Mouse (Mus musculus): ENCODE results near the gene Fndc4.

Gene Fndc4

DNA sequence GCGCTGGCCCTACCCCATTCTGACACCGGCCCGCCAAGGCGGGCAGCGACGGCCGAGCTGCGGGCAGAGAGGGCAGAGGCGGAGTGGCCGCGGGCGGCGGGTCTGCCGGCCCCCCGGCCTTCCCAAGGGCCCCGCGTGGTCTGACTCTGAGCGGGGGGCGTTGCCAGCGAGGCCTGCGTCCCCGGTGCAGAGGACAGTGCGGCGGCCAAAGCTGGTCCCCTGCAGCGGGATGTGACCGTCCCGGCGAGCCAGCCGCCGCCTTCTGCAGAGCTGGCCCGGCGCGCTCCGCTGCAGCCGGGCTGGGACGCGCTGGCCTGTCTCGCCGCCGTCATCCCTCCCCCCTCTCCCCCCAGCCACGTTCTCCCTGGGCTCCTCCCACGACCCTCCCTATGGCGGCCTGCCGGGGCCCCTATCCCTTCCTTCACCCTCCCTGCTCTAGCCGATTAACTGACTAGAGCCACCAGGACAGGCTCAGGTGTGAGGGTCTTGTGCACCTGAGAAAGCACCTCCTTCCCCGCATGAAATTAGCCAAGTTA lies at the start of gene Fndc4:
Gene Fndc4, minus strand, starts transcription at position 475 of the 536 bp plus-strand sequence.
- DNase-seq = peak; percentile 47

DNA sequence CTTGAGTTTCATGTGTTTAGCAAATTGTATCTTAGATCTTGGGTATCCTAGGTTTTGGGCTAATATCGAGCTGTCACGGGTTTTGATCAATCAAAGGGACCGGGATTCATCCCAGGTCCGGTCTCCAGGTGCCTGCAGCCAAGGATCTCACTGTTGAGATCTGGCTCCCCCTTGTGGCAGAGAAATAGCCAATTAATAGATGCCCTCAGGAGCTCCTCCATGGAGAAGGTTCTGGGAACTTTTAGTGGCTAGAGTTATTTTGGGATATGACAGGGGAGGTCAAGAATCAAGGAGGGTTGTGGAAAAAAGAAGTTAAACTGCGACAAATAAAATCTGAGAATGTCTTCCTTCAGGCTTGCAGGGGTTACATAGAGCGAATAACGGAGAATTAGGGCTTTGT lies 32.4 kb upstream of the Fndc4 start:
- DNase-seq = peak; percentile 46

GRCm38 (mm10) chr5:31326850-31327249 lies 31.0 kb upstream of the Fndc4 start:
- no peak for DNase-seq

DNA sequence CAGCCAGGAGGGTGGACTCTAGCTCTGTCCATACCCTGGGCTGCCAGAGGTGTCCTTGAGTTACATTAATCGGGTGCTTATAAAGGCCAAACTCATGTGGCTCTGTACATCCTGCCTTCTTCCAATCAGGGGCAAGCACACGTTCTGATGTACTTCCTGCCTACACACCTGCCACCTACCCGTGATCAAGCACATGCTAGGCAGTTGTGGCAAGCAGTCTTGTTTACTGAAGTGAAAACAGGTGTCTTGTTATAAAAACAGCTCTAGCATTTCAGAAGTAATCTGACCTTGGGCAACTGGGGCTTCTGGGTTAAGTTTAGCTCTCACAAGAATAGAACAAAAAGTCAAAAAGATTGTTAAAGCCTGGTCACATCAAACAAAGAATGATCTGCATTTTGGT lies 28.2 kb upstream of the Fndc4 start:
- no peak for DNase-seq

- no peak for DNase-seq
These were observed 26.9 kb upstream of the Fndc4 start for GRCm38 (mm10) chr5:31322776-31323175.

DNA sequence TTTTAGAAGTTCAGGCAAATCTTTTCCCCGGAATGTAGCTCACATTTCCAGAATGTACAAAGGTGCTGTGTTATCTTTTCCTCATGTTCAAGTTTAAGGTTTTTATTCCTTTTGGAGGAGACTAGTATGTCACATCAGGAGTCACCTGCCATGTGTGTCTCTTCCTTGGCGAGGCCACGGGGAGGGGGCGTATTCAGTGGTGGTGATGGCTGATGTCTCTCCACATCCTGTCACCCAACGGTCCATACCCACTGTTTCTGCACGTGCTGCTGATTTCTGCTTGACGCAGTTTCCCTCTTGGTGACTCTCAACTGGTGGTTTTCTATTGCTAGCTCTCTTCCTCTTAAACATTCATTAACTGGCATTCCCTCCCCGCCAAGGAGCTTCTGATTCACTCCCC lies 16.9 kb upstream of the Fndc4 start:
- no peak for DNase-seq

GRCm38 (mm10) chr5:31303093-31303492 lies 7.2 kb upstream of the Fndc4 start:
- DNase-seq = no peak

DNA sequence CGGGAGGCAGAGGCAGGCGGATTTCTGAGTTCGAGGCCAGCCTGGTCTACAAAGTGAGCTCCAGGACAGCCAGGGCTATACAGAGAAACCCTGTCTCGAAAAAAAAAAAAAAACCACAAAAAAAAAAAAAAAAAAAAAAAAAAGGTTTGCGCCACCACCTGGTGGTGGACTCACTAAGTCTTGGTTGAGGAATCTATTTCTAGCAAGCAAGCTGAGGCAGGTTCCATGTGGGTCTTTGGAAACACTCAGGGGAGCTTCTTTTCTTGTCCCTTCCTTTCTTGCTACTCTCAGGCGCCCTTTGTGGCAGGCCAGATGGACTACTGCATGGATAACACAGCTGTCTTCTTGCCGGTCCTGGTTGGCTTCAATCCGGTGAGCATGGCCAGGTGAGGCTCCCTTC lies 6.0 kb upstream of the Fndc4 start:
- DNase-seq = no peak

DNA sequence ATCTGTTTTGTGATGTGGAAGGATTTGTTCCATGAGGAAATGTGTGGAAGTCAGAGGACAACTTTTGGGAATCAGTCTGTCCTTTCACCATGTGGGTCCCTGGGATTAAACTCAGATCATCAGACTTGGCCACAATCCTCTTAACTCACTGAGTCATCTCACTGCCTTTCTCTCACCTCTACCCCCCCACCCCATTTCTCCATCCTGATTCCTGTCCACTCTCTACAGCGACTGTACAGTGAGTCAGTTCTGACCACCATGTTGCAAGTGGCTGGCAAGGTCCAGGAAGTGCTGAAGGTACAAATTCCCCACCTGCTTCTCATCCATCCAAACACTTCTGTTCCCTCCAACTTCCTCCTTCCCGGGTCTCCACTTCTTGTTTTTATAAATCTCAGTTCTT lies 2.6 kb upstream of the Fndc4 start:
- no peak for DNase-seq

GRCm38 (mm10) chr5:31297981-31298380 lies 2.1 kb upstream of the Fndc4 start:
- DNase-seq = no peak

DNA sequence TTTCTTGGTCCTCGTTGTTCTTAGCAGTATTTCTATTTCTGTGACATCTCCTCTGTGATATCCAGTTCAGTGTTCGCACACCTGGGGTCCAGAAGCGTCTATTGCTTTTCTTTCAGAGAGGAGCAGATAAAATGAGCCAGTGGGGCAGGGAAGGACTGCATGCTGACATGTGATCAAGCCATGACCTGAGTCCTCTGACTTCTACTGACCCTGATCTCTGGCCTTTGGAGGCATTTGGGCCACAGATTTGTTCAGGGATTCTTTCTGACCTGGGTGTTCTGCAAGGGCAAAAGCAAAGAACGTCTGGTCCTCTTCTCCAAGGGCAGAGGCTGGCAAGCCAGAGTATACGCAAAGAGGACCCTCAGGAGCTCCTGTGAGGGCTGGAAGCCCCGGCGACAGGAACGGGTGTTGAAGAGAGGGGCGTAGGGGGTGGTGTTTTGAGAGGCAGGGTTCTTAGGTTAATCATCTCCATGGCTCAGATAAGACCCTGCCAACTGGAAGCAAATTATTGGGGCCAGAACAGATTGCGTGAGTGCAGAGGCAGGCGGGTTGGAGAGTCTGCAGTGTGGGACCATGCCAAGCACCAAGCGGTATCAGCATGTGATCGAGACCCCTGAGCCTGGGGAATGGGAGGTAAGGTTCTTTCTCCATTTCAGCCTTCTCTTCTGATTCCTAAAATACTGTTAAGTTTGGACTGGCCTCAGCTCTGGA lies 1.3 kb upstream of the Fndc4 start, which contains the start of gene Gckr:
Gene Gckr, plus strand, starts transcription at position 397 of the 711 bp plus-strand sequence.
- no peak for DNase-seq

DNA sequence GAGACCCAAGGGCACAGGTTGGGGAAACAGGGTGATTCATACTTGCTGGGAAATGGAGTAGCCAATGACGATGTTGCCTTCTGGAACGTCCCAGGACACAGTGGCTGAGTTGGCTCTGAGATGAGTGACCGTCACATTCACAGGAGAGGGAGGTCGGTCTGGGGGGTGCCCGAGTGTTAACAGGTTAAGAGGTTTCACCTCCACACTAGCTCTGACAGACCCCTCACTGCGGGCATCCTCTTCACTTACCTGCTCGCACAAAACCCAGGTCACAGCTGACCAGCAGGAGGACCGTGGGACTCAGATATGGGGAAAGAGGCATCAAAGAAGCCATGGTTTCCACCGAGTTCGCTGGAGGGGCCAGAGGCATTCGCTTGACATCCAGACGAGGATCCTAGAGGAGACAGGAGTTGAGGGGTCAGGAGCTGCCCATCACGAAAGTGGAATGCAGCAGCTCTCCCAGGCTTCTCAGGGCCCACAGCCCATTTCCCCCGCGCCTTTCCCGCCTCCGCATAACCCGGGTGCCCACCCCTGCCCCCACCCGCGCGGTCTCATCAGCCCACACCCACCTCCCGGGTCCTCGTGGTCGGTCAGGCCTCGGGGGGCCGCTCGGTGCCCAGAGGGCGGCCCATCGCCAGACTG lies 795 bp downstream of the Fndc4 start:
- no peak for DNase-seq

- DNase-seq = no peak
These were observed 4.6 kb downstream of the Fndc4 start for GRCm38 (mm10) chr5:31291361-31291688.

GRCm38 (mm10) chr5:31290521-31291360 lies 5.1 kb downstream of the Fndc4 start, which contains the start of gene Ift172:
Gene Ift172 (minus strand): TSS chr5:31291116.
- DNase-seq = peak; percentile 98

GRCm38 (mm10) chr5:31289626-31290230 lies 6.2 kb downstream of the Fndc4 start:
- no peak for DNase-seq

DNA sequence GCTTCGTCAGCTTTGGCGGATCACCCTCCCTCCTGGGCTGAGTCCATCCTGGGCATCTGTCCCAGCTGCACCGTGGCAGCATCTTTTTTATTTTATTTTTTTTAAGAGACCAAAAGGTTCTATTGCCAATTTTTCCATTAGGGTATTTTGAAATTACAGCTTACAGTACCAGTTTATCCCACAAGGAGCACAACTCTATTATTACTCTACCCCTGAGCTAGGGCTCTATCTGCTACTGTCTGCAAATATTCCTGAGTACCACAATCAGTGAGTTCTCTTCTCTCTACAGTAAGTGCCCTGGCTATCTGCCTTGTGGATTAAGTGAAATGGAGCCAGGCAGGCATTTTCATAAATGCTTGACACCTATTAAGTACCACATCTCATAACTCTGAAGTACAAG lies 7.2 kb downstream of the Fndc4 start:
- DNase-seq = no peak

DNA sequence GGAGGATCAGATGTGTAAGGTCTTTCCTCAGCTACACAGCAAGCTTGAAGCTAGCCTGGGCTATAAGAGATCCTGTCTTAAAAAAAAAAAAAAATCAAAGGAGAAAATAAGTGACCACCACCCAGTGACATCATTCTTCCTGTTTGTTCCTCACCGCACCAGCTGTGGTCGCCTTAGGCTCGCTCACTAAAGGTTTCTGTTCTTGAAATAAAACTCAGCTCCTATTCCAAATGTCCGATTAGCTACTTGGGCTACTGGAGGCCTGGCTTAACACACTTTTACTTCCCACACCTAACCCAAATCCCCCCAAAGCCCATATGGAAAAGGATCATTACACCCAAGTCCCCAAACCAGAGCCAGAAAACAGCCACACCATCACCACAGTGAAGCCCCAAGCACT lies 7.7 kb downstream of the Fndc4 start:
- no peak for DNase-seq

- no peak for DNase-seq
These were observed 16.5 kb downstream of the Fndc4 start for GRCm38 (mm10) chr5:31279245-31279988.

GRCm38 (mm10) chr5:31273018-31273417 lies 22.9 kb downstream of the Fndc4 start:
- no peak for DNase-seq

DNA sequence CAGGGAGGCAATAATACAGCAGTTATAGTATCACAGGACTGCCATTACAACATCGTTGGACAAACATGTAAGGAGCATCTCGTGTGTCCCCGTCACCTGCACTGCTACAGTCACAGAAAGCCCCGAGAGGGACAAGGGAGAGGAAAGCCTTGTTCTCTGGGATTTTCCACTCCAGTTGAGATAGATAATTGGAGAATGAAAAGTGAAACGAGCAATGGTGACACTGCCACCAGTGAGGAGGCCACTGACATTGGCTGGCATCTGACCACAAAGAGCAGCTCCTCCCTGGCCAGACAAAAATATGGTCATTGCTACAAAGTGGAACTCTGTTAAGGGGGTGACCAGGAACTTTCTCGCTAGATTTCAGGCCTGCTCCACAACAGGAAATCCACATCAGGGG lies 28.2 kb downstream of the Fndc4 start:
- no peak for DNase-seq

DNA sequence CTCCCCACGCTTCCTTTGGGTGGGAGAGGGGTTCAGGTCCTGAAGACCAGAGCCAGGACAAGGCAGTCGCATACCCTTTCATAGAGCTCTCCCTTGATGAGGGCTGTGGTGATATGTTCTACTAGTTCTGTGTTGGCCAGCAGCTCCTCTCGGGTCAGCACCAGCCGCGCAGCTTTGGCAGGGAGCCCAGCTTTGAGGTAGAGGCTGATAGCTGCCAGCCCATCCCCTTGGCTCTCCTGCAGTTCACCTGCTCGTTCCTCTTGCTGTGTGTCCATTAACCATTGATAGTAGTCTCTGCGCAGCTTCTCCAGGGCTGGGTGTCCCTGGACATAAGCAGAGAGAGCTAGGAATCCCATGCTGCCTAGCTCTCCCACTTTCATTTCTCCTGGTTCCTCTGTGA lies 29.8 kb downstream of the Fndc4 start:
- no peak for DNase-seq

- DNase-seq = no peak
These were observed 38.3 kb downstream of the Fndc4 start for GRCm38 (mm10) chr5:31257616-31258015.

All from layer of hippocampus, adult 9-11 months (tissue).